Mouse (Mus musculus) heart, adult 2 months (tissue): ENCODE measurements around the gene Morn3.

Experiments used
- CTCF ChIP-seq: fragments of 200-600 bp; IDR thresholded peaks from 2 replicates; pipeline ENCODE4 v1.8.1; 2022; ENCODE audit warnings: antibody characterized with exemption, mild to moderate bottlenecking, moderate library complexity
- POLR2A ChIP-seq: fragments of 200-500 bp; IDR thresholded peaks from 2 replicates; pipeline ENCODE4 v1.6.1; 2011; ENCODE audit warnings: mild to moderate bottlenecking, low read depth, low read length, control low read depth; ENCODE audit not compliant: insufficient read depth

DNA sequence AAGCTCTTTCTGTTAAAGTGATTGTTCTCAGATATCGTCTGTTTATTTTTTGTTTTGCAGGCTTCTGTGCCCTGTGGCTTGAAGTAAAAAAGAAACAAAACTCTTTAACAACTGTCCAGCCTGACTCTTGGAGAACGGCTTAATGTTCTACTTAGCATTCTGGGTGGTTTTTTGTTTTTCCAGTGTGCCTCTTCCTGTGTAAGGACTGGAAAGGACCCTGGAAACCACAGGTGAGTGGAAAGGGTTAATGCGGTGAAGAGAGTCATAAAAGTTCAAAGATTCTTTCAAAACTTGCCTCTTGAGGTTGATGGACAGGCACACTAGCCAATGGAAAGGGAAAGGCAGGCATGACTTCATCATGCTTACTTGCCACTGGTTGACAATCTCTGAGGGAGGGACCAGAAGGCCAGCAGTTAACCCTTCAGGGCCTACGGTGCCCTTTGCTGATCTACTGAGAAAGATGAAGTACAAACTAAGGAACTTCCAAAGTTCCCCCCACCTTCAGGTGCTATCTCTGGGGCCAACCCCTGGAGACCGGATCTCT is 52.4 kb downstream of the Morn3 start:
- no peak for TF ChIP-seq CTCF
- TF ChIP-seq POLR2A: no peak
